Mouse (Mus musculus) inflammation-experienced regulatory T-cells, adult 6 months (primary cell): ENCODE measurements at regions not wholly inside any gene's neighbourhood (a gene's known extent, or its start where the extent isn't known, plus 50 kb on each side); places are given as distances from the start of the nearest gene placed in this dataset.

ENCODE experiments used
- ATAC-seq: one replicate; pipeline ENCODE4 v1.8.0; 2017

DNA sequence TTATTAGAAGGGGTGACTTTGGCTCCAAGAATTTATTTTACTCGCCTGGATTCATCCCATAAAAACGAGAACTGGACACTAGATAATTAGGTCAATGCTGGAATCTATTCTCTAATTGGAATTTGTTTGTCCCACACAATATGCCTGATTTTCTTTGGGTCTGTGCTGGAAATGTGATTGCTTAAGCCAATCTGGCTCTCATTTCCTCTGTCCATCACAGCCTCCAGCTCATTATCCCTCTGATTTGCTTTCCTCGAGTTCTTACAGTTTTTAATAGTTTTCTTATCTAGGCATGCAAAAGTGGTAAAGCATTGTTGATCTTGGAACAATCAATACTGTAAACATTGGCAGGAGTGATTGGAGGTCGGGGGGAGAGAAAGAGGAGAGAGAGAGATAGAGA lies 453.9 kb upstream of the Slc30a5 start:
- no peak for ATAC-seq

DNA sequence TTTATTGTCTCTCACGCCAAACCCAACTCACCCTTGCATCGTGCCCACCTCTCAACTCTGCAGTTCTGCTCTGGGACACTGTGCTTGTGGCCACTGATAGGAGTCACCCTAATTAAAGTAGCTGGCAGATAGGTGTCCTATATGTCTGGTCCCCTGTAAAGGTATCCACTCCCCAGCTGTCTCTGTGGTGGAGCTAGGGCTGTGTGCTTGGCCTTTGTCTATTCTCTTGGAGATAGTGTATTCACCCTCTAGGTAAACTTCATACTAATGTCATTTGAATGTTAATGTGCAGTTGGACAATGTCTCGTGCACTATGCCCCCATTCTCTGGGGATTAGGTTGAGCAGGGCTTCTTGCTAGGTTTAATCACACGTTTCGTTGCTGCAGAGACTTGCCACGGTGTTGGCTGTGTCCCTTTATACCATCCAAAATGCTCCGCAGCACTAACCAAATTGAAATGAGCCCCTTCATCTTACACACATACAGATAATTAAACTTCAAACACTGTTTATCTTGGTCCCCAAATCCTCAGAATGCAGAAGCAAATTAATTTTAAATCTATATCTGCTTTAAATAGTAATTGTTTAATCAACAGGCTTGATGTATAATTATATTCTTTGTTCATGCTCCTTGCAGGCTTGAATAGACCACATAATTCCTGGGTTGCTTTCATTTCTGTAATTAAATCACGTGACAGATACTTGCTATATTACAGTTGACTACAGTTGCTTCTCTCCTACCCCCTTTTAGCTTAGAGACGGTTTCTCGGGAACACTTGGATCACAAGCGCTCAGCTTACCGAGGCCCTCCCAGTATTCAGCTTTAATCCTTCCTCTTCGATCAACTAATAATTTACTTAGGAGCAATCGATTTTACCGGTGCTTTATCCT lies 453.0 kb upstream of the Slc30a5 start:
- no peak for ATAC-seq

DNA sequence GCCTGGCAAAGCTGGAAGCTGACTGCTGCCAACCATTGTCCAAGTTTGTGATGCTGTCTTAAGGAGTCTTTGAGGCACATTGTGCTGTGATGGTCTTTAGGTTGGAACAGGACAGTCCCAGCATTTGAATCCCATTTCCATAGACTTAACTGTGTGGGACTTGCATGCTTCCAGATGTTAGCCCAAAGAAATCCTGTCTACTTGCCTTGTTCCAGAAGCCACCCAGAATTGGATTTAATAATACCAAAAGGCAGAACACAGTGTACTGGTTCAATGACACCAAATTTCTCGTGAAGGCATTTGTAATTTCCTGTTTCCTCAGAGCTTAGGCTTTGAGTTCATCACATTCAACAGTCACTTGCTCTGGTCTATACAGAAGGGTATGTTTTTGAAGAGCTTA lies 444.9 kb upstream of the Slc30a5 start:
- ATAC-seq: no peak

DNA sequence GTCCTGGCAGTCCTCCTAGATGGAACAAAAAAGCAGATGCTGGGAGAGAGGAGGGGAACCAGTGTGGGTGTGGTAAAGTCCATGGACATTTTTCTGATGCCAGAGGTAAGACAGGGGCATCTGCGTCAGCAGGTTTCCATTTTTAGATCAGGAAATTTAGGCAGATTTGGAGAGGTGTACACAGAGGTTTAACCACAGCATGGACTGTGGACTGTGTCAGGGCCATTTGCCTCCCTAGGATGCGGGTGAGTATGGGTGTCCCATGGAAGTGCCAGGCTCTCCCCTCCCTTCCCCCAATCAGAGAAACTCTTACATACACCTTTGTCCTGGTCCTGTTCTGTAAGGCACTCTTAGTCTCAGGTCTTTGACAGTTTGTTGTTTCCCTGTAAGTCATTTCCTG lies 443.5 kb upstream of the Slc30a5 start:
- no peak for ATAC-seq

DNA sequence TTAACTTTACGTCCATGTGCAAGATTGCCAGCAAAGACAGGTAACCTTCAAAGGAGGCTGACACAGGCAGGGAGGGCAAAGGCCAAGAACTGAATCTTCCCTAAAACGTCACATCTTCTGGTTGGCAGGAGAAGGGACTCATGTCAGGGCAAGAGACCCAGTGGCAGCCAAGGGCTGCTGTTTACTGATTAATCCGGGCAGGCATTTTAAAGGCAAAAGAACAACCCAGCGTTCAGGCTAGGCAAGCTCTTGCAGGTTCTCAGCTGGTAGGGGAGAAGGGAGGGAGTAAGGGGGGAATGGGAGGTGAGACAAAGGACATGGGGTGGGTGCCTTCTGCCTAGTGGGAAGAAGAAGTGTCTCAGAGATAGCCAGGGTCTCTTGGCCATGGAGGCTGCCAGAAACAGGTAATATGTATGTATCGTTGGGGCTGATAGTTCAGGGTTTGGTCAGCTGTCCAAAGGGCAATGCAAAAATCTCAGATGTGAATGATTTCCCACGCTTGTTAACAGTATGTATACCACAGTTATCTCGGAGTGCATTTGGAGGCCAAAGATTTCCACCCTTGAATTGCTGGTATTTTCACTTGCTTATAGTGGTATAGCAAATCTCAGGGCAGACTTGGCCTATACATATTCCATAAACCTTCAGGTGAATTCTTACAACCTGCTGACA lies 441.4 kb upstream of the Slc30a5 start:
- ATAC-seq: no peak

DNA sequence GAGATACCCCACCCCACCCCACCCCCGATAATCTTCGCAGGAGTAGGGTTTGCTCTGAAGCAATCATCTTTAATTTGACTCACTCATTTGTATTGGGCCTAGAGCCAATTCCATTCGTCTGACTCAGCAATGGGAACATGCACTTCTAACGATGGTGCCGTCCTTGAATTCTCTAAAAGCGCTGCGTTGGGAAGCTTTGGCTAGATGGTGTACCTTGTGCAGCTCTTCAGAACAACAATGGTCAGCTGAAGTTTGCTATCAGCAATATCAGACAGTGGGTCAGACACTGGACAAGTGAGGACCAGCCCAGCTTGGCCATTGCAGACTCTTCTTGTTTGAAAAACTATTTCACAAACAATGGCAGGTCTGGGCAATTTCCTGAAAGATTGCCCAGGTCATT lies 440.1 kb upstream of the Slc30a5 start:
- ATAC-seq: no peak

DNA sequence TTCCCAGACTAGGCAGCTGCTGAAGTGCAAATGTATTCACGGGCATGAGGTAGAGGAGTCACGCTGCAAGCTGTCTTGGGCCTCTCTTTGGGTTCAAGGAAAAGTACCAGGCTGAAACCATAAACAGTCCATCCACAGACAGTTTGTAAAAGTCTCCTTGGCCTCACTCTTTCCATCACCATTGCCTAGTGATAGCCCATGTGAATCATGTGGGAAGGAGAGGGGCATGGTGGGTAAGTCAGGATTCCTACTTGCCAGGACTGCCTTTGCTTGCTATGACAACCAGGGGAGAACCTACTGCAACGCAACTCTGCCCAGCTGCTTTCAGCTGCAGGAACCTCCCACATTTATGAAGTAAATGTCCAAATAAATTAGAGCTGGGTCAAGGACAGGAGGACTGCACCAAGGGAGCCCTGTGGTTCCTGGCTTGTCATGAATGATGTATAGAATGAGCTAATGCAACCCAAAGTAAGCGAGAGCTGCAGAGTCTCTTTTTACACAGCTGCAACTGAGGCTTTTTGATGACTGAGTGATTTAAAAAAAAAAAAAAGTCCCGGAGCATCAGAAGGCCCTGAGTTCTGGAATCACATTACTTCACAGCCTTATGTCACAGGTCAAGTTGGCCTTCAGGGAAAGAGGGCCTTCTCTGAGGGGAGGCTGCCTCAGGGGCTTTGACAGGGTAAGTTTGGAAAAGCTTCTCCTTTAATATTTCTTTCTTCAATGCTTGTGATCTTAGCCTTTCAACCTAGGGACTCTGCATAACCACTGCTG lies 420.7 kb upstream of the Slc30a5 start:
- ATAC-seq: no peak

DNA sequence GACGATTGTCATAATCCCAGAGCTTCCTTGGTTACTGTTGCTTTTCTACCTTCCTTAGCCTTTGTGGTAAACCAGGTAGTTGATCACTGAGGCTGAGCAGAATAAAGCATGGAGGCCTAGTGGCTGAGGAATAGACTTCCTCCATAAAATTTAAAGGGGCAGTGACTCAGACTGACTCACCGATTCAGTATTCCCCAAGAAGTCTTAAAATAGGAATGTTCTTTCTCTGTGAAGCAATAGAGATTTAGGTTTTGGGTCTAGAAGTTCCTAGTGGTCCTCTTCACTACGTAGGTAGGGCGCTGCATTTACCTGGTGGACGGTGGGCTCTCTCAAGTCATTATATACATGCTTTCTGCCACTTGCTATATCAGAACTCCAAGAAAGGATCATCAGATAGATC lies 416.1 kb upstream of the Slc30a5 start:
- ATAC-seq: no peak

DNA sequence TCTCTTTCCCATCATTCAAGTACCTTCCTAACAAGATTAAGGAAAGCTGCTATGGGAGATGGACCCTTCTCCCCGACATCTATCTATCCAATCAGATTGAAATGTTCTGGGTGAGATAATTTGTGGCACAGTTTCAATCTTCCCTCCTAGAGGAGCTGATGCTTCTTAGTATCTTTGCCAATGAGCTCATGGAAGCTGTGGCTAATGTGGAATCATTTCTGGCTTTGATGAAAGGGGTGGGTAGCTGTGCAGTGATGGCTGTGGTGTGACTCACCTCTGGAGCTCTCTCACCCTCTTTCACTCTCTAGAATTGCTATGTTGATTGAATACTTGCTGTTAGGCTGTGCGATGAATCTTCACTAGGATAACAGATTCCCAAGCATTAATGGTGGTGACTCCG lies 411.1 kb upstream of the Slc30a5 start:
- no peak for ATAC-seq

DNA sequence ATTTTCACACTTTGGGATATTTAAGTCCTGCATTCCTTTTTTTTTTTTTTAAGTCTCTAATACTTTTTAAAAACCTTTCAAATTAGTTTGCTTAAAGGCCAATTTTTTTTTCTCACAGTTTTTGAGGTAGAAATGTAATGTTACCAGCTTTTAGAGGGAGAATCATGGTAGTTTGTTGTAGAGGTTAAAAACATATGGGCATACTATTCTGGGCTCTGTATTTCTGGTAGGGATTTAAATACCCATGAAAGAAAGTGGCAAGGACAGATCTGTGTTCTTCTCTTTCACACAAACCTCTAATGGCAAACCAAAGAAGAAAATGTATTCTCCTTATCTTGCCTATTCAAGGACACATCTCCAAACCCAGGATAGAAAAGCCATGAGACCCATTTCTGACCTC lies 405.6 kb upstream of the Slc30a5 start:
- no peak for ATAC-seq

DNA sequence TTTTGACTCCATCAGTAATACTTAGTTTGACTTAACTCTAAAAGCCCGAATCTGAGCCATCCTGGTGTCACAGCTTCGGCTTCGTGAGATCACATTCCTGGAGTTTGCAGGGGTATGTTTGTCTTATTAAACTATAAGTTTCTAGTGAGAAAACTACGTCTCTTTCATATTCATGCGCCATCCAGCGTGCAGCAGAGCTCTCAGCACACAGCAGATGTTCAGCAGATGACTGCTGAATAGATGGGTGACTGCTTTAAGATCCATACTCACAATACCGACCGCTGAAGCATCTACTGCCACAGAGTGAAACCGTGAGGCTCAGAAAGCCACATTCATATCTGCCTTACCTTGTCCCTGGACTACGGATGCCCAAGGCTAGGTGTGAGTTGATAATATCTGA lies 403.8 kb upstream of the Slc30a5 start:
- no peak for ATAC-seq

DNA sequence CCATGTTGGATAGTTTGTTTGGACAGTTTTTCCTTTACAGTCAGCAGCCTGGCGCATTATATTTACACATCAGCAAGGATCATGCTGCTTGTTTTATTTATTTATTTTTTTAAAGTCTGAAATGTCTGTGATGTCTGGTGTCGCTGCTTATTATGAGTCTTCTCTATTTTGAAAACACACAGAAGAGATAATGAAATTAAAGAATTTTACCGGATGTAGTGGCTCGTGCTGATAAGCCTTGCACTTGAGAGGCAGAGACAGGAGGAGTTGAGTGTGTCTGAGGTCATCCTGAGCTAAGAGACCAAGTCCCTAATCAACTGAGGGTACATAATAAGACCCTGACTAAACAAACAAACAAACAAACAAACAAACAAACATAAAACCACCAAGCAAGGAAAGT lies 402.6 kb upstream of the Slc30a5 start:
- no peak for ATAC-seq

DNA sequence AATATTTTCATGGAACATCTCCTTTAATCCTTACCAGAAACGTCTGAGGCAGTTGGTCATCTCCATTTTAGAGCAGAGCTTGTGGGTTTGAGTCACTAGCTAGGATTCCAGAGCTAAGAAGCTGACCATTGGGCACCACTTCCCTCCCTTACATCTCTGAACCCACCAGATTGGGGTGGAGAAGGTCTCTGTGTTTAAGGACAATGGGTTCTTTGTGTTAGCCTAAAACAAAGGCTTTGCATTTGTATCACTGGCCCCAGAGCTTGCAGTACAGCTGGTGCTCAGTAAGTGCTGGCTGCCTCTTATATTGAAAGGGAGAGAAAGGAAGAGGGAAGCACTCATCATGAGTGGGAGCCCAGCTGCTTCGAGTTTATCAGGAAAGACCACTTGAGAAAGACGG lies 401.9 kb upstream of the Slc30a5 start:
- ATAC-seq: no peak

DNA sequence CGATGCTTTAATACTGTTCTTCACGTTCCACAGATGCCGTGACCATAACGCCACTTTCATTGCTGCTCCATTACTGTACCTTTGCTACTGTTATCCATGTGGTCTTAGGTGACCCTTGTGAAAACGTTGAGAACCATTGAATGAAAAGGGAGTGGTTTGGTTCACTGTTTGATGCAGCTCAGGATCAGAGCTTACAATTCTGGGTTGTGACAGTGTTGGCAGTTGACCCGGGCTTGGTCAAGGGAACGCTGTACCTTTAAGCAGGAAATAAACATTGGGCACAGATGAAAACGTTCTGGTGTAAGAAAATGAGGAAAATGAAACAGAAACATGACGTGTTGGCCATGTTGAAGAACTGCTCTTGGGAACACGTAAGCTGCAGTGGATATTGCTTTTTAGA lies 401.3 kb upstream of the Slc30a5 start:
- no peak for ATAC-seq

DNA sequence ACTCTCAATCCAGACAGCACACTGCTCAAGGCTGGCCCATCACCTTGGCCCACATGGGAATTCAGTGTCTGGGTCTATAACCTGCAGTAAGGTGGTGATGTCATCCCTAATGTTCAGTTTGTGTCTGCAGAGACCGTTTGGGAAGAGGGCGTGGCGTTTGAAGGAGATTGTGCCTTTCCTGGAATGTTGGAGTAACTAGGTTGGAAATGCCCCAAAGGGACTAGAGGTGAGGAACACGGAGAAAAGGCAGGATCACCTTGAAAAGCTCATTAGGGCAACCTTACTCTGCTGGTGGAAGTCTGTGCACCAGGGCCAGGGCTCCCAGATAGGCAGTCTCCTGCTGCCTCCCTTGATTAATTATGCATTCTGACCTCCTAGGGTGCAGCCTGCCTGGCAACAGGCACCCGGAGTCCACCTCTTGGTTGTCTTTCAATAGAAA lies 400.6 kb upstream of the Slc30a5 start:
- no peak for ATAC-seq

DNA sequence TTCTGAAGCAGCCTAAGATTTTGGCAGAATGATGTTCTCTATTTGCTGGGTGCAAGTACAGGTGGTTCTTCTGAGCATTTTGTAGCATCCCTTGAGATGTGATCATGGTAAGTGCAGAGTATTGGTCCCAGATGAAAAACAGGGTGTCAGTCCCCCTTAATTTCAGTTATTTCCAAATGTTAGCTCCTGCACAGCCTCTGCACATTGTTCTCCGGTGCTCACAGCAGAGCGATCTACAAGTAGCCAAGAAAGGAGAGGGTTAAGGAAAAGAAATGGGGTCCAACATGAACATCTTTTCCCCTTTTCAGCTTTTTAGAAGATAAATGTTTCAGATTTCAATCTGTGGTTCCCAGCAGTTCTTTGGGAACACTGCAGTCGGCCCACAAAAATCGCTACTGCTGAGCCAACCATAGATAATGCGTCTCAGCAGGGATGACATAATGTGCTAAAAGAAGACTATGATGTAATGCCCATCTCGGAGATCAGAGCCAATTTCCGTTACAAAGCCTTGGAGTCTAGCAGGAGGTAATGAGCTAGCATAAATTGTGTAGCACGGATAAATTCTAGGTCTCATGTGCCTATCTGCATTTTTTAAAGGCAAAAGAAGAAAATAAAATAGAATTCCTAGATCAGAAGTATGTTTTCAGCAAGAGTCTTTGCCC lies 400.1 kb upstream of the Slc30a5 start:
- ATAC-seq: no peak

DNA sequence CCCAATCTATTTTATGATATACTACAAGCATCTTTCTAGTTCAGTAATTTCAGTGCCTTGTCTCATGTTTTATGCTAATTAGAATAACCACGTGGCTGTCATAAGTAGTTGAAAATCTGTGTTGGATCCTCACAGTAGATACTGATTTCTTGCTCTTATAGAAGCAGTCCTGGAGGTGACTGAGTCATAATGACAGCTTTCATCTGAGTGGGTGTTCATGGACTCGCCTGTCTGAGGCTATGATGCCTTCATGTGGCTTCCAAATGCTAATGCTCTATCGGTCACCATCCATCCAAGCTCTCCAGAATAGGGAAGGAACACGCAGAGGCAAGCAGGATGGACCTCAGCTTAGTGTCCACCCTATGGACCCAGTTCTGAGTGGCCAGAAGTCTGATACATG lies 396.6 kb upstream of the Slc30a5 start:
- ATAC-seq: no peak

DNA sequence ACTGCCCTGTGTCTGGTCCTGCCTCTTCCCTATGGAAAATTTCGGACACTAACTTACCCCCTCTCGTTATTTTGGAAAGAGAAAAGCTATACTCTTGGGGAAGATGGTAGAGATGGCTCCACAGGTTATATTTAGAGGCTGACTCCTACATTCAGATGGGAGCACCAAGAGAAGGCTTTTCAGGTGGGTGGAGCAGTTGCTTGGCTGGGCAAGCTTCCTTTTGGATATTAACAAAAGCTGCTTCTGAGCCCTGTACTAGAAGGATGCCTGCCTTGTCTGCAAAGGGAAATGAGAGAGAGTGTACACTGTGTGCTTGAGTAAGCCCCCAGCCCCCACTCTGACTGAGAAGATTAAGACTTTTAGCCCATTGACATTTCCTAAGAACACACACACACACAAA lies 392.1 kb upstream of the Slc30a5 start:
- no peak for ATAC-seq

DNA sequence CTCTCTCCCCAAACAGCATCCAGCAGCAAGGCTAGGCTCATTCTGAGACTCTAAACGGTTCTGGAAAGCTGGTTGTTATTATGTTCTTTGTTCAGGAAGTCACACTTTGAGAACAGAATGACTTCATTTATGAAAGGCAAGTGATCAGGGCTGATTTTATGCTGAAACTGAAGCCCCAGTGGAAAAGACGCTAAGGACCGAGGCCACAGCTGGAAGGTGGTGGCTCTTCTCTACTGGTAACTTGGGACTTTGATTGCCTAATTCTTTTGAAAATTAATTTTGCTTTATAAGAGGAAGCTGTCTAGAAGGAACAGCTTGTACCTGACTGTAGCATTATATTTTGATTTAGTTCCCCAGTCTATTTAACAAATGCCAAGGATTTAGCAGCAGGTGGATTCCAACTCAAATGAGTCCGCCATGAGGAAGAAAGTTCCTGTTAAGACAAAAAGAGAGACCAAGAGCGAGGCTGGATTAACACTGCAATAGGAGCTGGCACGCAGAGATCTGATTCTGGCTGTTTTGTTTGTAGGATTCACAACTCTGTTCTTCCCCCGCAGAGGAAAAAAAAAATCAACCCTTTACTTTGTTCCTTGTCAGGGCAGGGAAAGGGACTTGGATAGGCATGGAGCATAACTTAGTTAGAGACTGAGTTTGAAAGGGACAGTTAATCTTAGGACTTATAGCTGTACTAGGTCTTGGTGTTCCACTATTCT lies 388.3 kb upstream of the Slc30a5 start:
- ATAC-seq: no peak

DNA sequence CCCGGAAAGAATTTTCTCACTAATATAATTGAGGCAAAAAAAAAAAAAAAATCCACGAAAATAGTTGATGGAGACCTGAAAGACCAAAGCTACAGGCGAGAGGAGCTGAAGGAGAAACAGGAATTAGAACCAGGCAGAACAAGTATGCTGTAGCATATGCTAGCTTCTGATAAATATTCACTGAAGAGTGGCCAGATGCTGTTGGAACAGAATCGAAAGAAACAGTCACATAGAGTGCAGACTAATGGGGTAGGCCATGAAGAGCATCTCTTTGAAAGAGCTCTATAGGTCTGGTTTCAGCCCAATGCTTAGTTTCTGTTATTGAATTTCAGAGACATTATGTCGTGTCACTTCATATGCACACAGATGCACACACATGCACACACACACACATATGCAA lies 386.3 kb upstream of the Slc30a5 start:
- ATAC-seq: no peak

DNA sequence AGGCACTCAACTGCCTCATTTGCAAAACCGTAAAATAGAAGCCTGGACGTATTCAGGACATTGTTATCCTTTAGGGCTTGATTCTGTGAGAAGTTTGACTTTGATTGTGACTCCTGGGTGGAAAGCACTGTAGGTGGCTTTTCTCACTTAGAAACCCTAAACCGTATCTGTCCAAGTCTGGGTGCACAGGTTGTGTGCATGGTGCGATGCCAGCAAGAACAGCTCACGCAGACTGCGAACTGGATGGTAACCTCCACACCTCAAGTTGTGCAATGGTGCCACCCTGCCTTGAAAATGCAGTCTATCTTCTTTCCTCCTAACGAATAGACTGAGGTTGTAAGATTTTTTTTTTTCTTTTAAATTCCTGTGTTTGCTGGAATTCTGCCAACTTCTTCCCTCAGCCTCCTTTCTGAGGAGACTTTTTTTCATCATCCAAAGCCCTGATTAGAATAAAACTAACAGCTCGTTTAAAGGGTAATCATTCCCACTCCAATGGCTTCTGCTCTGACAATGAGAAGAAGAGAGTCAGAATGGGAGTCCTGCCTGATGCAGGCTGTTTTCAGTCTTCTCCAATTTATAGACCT lies 383.8 kb upstream of the Slc30a5 start:
- no peak for ATAC-seq

DNA sequence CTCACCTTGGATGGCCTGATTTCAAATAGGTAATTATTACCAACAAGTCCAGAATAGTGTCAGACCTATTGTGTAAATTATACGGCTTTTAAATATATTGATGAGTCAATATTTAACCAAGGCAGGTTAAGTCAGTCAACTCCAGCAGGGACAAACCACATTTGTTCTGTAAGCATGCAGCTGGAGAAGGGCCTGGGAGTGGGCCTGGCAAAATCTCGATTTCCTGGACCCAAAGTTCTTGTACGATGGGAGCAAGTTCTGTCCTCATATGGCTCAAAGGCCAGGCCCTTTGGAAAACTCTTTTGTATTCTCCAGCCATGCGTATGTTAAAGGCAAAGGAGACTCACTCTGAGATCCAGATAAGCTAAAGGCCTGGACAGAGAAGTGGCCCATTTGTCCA lies 383.2 kb upstream of the Slc30a5 start:
- ATAC-seq: no peak
